Mouse (Mus musculus) urinary bladder, postnatal 10 days (tissue): Measurements from ENCODE around the gene Rwdd1.
"Not testable (repeated sequence)": the region's sequence is repeated elsewhere in the genome, so short reads cannot be mapped to it uniquely, and the experiment has no call there.

Experiments
- DNase-seq: peaks from one replicate; pipeline ENCODE4 v3.0.0; 2022; ENCODE audit warnings: low spot score

Rwdd1 gene

DNA sequence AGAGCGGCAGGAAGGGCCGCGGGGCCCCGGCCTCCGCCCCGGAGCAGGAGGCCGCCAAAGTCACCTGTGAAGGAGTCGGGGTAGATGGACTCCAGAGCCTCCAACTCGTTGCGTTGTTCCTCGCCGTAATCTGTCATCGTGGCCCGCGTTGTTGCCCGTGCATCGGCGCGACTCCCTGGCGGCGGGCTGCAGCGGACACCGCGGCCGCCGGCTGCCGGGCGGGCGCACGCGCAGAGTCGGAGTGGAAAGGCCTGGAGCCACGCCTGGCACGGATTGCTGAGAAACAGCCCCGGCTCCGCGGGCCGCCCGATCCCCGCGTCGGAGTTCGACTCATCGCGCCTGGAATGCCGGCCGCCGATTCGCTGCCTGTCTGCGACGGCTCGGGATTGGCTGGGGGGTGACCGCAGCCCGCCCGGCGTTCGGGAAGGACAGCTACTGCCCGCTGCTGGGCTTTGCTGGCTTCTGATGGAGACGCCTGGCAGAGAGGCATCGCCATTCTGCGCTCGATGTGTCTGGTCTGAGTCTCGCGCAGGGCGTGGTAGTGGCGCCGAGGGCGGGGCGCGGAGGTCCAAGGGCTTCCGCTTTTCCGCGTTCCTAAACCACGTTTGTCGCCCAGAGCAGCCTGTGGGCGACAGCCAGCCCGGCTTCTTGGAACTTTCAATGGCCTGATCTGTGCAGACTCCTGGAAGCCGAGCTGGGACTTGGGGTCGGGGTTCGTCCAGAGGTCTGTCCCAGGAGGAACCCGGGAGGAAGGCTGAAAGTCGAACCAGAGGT lies at the start of gene Rwdd1:
Gene Rwdd1, minus strand, starts transcription at position 323 of the 774 bp plus-strand sequence.
- DNase-seq, result peak; percentile 89

DNA sequence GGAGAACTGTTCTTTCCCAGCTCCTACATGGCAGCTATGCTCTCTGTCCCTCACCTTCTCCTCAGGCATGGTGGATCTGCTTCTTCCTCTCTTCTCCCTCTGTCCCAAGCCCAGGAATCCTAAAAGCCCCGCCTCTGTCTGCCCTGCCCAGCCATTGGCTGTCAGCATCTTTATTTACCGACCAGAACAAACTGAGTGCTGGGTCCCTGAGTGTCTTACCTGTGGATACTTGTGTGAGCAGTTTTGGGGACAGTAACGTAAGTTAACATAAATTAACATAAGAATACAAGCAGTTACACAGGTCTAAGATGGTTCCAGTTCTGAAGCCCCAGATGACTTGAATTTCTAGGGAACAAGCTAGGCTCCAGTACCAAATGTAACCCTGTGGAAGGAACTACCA lies 47.2 kb upstream of the Rwdd1 start:
- DNase-seq, result no peak

DNA sequence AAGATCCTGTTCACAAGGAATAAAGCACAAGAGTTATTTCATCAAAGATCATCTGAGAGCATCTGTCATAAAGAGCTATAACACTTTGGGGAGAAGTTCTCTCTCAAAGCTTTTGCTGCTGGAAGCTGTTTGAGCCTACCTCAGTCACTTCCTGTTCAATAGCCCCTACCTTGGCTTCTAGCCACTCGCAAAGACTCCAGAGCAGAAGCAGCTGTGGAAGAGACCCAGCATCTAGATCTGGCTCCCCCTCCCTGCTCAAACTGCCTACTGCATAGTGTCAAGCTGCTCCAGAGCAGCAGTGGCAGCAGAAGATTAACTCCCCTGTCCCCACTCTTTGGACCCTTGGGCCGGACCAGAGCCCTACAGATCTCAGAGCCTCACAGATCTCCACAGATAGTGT lies 34.6 kb upstream of the Rwdd1 start:
- no peak for DNase-seq

DNA sequence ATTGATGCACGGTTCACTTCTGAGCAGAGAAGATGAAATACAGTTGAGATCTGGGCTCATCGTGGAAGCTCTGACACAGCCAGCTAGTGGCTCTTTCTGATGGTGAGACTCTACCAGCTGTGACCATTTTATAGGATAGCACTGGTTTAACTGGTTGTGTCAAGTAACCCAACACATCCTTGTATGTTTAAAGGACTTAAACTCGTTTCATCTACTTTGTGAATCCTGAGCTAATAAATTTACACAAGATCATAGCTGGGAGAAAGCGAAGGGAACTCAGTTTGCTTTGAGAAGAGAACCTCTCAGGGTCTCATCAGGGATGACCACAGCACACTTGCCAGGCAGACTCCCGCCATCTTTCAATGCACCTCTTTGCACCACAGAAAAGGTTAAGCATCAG lies 24.8 kb upstream of the Rwdd1 start, which contains the start of gene Calhm4:
Gene Calhm4, minus strand, starts transcription at position 101 of the 400 bp plus-strand sequence.
- DNase-seq, result no peak

DNA sequence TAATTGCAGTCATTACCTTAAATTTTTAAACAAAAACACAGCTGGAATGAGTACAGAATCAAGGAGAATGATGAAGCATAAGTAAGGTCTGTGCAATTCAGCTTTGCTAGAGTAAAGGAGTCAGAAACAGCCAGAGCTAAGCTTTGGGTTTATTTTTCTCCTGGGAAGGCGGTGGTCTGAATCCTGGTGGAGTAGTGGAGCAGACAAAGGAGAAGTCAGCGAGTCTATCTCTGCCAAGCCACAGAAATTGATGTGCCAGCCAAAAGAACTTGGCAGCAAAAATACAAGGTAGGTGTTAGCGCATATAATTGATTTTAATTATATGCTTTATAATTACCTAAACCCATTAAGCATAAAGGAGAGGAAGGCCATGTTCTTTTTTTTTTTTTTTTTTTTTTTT lies 18.0 kb upstream of the Rwdd1 start, which contains the start of gene Trappc3l:
Gene Trappc3l, plus strand, starts transcription at position 197 of the 400 bp plus-strand sequence.
- no peak for DNase-seq

DNA sequence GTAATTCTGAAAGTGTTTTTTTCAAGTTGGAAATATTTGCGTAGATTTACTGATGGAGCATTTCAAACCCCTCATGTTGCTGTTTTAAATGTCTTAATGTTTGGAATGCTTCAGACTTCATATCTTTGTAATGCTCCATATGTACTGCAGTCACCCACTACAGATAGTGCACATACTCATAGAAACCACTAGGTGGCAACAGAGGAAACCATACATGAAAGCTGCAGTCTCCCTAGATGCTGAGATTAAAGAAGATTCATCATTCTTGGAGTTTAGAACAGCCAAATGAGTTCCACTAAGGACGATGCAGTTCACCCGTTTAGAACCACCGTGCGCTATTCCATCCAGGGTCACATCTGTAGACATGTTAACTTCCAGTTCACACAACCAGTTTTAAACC lies 17.2 kb upstream of the Rwdd1 start:
- DNase-seq, result no peak

DNA sequence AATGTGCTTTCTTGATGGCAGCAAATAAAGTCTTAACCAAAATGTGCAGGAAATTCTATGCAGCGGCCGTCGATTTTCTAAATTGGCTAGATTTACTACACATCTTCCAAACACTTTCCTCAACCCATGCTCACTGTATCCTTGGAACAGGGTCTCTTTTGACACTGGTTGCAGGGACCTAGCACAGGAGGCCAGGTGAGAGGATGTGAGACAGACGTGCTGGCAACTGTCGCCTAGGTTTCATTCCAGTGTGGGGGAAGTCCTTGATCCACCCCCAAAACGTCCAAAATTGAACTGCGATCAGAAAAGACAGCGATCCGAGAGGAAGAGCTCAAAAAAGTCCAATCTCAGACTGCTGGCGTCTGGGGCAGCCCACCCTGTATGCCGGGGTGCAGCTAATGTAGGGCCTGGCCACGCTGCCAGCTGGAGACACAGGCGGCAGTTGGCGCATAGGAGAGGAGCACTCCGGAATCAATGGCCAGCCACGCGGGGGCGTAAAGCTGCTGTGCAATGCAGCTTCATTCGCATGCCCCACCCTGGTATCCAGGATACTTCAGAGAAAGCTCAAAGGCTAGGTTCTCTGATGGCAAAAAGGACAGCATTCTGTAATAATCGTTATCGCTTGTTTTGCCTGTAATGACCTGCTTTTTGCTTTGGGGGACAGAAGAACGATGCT lies 14.3 kb upstream of the Rwdd1 start:
- DNase-seq, result peak; percentile 40

DNA sequence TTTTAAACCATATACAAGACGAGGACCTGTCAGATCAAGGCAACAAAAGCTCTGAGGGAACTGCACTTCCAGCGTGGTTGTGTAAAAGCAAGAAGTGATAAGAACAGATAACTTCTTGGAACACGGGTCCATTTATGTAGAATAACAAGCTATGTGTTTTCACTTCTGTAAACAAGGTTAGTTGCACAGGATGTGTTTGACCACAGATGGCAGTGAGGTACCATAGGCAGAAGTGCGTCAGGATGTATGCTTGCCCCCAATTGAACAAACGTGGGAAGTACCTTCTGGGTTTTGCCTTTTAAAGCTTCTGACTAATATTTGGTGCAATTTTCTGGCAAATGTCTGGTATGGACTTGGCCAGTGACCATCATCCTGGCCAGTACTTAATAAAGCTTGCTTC lies 10.9 kb upstream of the Rwdd1 start:
- no peak for DNase-seq

DNA sequence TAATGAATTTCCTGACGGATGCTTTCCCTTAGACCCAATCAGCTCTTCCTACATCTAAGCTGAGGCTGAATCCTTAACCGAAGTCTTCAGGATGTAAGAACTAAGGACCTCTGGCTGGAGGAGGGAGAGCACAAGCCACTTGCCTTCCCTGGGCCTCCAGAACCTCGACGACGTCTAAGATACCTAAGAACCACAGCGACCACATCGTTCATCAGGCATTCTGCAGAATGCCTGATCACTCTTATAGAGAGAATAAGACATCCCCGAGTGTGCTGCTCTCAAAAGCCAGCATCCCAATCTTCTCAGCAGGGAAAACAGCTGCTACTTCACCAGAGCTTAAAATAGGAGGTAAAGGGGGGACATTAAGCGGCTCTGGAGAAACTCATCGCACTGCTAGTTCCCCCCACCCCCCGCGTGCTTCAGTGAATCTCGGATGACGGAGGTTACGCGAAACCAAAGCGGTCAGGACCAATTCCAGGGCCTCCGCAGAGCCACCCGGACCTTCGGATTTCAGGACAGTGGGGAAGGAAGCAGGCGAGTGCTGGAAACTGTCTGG lies 600 bp downstream of the Rwdd1 start:
- DNase-seq, result no peak

DNA sequence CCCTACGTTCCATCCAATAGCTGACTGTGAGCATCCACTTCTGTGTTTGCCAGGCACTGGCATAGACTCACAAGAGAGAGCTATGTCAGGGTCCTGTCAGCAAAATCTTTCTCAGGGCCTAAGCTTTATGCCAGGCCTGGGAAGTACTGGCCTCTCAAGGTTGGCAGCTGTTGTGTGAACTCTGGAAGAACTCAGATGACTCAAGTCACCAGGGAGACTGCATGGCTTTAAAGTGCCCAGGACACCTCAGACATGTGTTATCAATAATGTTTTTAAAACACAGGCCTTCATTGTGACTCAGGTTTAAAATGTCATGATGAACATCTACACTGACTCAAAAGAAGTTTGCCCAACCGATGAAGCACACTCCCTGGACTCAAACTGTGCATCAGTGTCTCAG lies 6.2 kb downstream of the Rwdd1 start:
- DNase-seq, result no peak

DNA sequence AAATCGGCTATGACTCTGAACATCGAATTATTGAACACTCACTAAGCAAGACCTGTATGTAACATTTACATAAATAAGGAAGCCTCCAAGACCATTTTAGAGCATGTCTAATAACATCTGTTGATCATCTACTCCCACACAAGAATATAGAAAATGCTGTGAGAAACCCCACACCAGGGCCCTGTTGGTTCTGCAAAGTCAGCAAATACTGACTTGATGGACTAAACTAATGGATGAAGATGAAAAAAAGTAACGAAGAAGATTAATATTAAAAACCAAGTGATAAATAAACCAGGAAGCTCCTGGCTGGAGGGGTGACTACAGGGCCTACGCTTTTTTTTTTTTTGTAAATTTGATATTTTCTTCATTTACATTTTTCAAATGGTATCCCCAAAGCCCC lies 6.8 kb downstream of the Rwdd1 start:
- DNase-seq, result no peak

DNA sequence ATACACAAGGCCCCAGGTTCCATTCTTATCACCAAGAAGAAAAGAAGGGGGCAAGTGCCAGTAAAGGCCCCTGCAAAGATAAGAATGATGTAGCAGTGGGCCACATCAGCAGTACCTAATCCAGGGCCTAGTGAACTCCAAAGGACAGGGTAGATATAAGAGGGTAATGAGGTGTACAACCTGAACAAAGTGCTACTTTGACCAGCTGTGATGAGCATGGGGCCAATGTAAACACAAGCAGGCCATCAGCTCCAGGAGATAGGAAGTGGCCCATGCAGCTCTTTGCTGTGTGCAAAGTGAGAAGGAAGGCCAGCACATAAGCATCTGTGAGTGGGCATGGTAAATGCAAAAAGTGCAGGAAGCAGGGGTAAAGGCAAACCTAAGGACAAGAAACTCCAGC lies 21.0 kb downstream of the Rwdd1 start:
- DNase-seq, result no peak

DNA sequence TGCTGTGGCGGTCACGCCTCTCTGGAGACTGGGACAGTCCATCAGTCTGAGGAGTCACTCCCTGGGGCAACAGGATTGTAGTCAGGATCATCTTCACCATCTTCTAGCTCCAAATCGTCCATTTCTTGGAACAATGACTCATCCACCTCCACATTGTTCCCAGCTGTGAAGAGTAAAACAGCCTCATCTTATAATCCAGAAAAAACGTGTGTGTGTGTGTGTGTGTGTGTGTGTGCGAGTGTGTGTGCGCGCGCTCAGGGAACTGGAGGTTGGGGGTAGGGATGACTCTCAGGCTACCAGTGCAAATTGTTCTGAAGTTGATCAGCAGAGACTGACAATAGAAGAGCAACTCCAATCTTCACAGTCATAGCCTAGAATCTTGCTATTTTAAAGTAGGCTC lies 22.7 kb downstream of the Rwdd1 start:
- DNase-seq, result not testable (repeated sequence)

DNA sequence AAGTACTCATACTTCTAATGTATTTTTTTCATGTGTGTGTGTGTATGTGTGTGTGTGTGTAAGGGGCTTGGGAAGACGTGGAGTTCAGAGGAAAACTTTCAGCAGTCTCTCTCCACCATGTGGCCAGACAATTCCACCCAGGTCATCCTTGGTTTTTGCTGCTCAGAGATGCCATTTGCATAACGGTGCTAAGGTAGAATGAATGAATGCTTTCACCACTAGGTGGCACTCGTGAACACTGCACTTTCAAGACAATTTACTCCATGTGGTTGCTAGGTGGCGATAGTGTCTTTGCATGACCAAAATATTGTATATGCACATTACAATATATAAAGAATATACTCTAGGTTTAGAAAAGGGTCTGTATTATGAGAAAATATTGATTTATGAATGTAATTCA lies 32.7 kb downstream of the Rwdd1 start:
- no peak for DNase-seq

DNA sequence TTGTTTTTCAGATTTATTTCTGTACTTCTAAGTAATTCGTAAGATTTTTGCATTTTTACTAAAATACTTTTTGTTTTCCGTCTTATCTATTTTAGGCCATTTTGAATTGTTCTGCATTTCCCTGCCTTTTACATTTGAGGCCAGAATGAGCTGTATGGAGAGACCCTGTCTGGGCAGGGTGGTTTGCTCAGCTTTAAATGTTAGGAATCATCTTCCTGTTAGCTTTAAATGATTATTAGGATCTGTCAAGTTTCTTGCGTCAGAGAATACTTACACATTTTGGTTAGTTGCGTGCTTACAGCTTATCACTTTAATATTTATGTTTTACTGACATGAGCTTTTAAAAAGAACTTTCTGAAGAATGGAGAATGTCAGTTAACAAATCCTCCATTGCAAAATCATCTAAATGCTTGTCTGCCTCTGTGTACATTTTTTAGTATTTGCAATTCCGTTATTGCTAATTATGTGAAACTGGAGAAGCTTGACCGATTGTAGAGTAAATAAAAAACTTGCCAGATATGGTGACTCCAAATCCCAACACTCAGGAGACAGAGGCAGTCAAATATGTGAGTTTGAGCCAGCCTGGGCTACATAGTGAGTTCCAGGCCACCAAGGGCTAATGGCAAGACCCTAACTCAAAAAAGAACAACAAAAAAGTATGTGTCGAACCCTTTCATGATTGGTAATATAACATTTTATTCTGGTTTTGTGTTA lies 44.5 kb downstream of the Rwdd1 start:
- no peak for DNase-seq

DNA sequence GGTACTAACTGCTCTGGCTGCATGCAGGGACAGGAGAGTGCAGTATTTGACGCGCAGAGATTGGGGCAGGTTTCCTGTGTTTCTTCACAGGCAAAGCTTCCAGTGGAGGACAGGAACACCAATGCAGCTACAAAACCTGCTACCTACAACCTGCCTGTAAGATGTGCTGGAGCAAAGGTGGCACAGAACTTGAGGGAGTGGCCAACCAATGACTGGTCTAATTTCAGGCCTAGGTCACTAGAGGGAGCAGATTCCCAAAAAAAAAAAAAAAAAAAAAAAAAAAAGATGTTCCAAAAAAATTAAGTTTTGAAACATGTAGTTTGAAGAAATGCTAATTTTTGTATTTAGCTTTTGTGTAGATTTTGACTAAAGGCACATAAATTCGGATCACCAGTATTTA lies 66.9 kb downstream of the Rwdd1 start:
- DNase-seq, result no peak

DNA sequence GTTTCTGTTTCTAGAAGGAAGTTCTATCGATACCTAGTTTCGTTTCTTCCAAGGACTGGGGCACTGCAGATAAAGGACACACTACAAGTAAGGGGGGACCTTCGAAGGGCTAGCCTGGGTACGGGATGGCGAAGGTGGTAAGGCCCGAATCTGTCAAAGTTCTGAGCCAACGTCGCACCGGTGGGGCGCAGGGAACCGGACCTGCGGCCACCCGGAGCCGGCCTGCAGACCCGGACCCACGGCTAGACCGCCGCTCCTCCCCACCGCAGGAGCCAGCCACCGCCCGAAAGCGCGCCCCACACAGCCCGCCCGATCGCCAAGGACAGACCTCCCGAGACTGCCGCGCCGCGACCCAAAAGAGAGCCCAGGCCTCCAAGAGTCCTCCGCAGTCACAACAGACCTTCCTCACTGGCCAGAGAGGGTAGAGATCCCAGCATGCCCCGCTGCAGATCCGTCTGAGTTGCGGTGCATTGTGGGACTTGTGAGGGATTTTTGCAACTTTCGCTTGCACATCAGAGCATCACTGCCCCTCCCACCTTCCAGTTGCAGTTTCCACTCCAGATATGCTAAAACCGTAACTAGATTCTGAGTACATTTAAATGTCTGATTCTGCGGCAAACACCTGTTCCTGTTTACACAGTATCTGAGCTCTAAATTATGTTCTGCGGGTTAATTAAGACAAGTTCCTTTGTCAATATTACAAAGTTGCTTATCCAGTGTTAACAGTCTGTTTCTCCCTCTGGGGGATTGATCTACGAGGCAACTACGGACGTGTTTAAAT lies 68.4 kb downstream of the Rwdd1 start, which contains the start of gene Zup1:
Gene Zup1, minus strand, starts transcription at position 467 of the 781 bp plus-strand sequence.
- DNase-seq, result peak; percentile 18
